Mouse (Mus musculus) frontal cortex, postnatal 25 days (tissue): Measurements from ENCODE around the gene Kndc1.

Experiments used
- DNase-seq, 2 experiments: peaks; one replicate each; pipeline ENCODE4 v3.0.0; 2022; ENCODE audit warnings: low spot score in 2 of 2

Gene Kndc1

GRCm38 (mm10) chr7:139988272-139988671, 93.8 kb downstream of the Kndc1 start:
- no peak for DNase-seq

DNA sequence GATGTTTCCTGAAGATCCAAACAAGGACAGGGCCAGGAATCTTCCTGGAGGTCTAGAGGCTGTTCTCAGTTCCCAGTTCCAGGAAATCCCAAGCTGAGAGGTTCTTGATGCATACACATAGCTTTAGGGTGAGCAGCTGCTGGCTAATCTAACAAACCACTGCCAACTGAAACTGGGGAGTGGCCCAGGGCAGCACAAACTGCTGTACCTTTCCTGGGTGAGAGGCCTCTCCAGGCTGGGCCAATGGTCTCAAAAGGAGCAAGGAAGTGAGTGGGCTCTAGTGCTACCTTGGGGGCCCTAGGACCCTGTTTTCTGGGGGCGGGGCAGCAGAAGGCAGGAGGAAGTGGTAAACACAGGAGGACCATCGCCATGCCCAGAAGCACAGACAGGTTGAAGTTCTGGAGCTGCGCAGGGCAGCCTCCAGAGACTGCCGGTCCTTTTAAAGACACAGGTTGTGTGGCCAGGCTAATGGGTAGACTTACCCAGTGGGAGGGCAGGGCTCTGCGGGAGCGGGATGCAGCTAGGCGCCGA, 96.4 kb downstream of the Kndc1 start:
- DNase-seq, result no peak
